Mouse (Mus musculus): ENCODE measurements at regions not wholly inside any gene's neighbourhood (a gene's known extent, or its start where the extent isn't known, plus 50 kb on each side); places are given as distances from the start of the nearest gene placed in this dataset.

GRCm38 (mm10) chr3:120472687-120473644 lies 688.7 kb upstream of the Ptbp2 start:
- H3K9me3 ChIP-seq (replicated peaks; ENCODE audit: control insufficient read depth, low read length): no peaks in the 10 kb centered on the region
- H3K9ac ChIP-seq (ENCODE audit: low read length): no peak overlapping the region
- peak; percentile 69 for ATAC-seq (ENCODE audit: insufficient read depth, low FRiP score)
- WGBS: 39% methylated on average over 13 of the region's 13 CpGs
- H3K4me1 ChIP-seq (ENCODE audit: control insufficient read depth, insufficient read depth, low read length): 0 out of 2 replicates have a peak, but pooled peaks cover 4% of the 10 kb centered on the region
- H3K4me3 ChIP-seq (replicated peaks; ENCODE audit: low read length): no peak overlapping the region
- H3K27ac ChIP-seq (ENCODE audit: low read length): no peak overlapping the region
- H3K27me3 ChIP-seq (ENCODE audit: control insufficient read depth, insufficient read depth, low read length): no peaks in the 10 kb centered on the region
- H3K36me3 ChIP-seq (ENCODE audit: control insufficient read depth, insufficient read depth, low read length): no peaks in the 10 kb centered on the region
- no peak overlapping the region for H3K4me2 ChIP-seq (ENCODE audit: low read depth, low read length)

- H3K9me3 ChIP-seq (replicated peaks; ENCODE audit: control insufficient read depth, low read length): no peaks in the 10 kb centered on the region
- H3K9ac ChIP-seq (ENCODE audit: low read length): no peak overlapping the region
- ATAC-seq (ENCODE audit: insufficient read depth, low FRiP score): no peak
- 0 out of 2 replicates have a peak, but pooled peaks cover 4% of the 10 kb centered on the region for H3K4me1 ChIP-seq (ENCODE audit: control insufficient read depth, insufficient read depth, low read length)
- no peaks in the 10 kb centered on the region for H3K27me3 ChIP-seq (ENCODE audit: control insufficient read depth, insufficient read depth, low read length)
- no peak overlapping the region for H3K4me2 ChIP-seq (ENCODE audit: low read depth, low read length)
- WGBS: 62% methylated on average over 2 of the region's 2 CpGs
- no peak overlapping the region for H3K27ac ChIP-seq (ENCODE audit: low read length)
- H3K4me3 ChIP-seq (replicated peaks; ENCODE audit: low read length): no peak overlapping the region
- no peaks in the 10 kb centered on the region for H3K36me3 ChIP-seq (ENCODE audit: control insufficient read depth, insufficient read depth, low read length)
These were observed 687.7 kb upstream of the Ptbp2 start for GRCm38 (mm10) chr3:120471878-120472444.

- Histone ChIP-seq H3K4me2 (ENCODE audit: low read depth, low read length) (no peak overlapping the region), H3K36me3 (ENCODE audit: control insufficient read depth, insufficient read depth, low read length) (no peaks in the 10 kb centered on the region), H3K4me3 (replicated peaks; ENCODE audit: low read length) (no peak overlapping the region), H3K27me3 (ENCODE audit: control insufficient read depth, insufficient read depth, low read length) (no peaks in the 10 kb centered on the region), H3K4me1 (ENCODE audit: control insufficient read depth, insufficient read depth, low read length) (0 out of 2 replicates have a peak, but pooled peaks cover 4% of the 10 kb centered on the region), H3K27ac (ENCODE audit: low read length) (no peak overlapping the region), H3K9ac (ENCODE audit: low read length) (no peak overlapping the region), H3K9me3 (replicated peaks; ENCODE audit: control insufficient read depth, low read length) (no peaks in the 10 kb centered on the region)
- WGBS: 59% methylated on average over 2 of the region's 2 CpGs
- ATAC-seq (ENCODE audit: insufficient read depth, low FRiP score): no peak
These were observed 684.6 kb upstream of the Ptbp2 start for GRCm38 (mm10) chr3:120468887-120469286.

- no peaks in the 10 kb centered on the region for H3K4me1 ChIP-seq (ENCODE audit: control insufficient read depth, insufficient read depth, low read length)
- no peaks in the 10 kb centered on the region for H3K9me3 ChIP-seq (replicated peaks; ENCODE audit: control insufficient read depth, low read length)
- ATAC-seq (ENCODE audit: insufficient read depth, low FRiP score): no peak
- no peak overlapping the region for H3K9ac ChIP-seq (ENCODE audit: low read length)
- no peaks in the 10 kb centered on the region for H3K27me3 ChIP-seq (ENCODE audit: control insufficient read depth, insufficient read depth, low read length)
- H3K27ac ChIP-seq (ENCODE audit: low read length): no peak overlapping the region
- no peak overlapping the region for H3K4me3 ChIP-seq (replicated peaks; ENCODE audit: low read length)
- H3K36me3 ChIP-seq (ENCODE audit: control insufficient read depth, insufficient read depth, low read length): no peaks in the 10 kb centered on the region
- H3K4me2 ChIP-seq (ENCODE audit: low read depth, low read length): no peak overlapping the region
These were observed 676.5 kb upstream of the Ptbp2 start for GRCm38 (mm10) chr3:120460717-120461116.

GRCm38 (mm10) chr3:120457912-120458311 lies 673.6 kb upstream of the Ptbp2 start:
- Histone ChIP-seq H3K9me3 (replicated peaks; ENCODE audit: control insufficient read depth, low read length) (no peaks in the 10 kb centered on the region), H3K4me2 (ENCODE audit: low read depth, low read length) (no peak overlapping the region), H3K36me3 (ENCODE audit: control insufficient read depth, insufficient read depth, low read length) (no peaks in the 10 kb centered on the region), H3K4me1 (ENCODE audit: control insufficient read depth, insufficient read depth, low read length) (no peaks in the 10 kb centered on the region), H3K27me3 (ENCODE audit: control insufficient read depth, insufficient read depth, low read length) (no peaks in the 10 kb centered on the region), H3K9ac (ENCODE audit: low read length) (no peak overlapping the region), H3K4me3 (replicated peaks; ENCODE audit: low read length) (no peak overlapping the region), H3K27ac (ENCODE audit: low read length) (no peak overlapping the region)
- no peak for ATAC-seq (ENCODE audit: insufficient read depth, low FRiP score)
- WGBS: 67% methylated on average over 7 of the region's 7 CpGs

- Histone ChIP-seq H3K9me3 (replicated peaks; ENCODE audit: control insufficient read depth, low read length) (no peaks in the 10 kb centered on the region), H3K27ac (ENCODE audit: low read length) (no peak overlapping the region), H3K4me2 (ENCODE audit: low read depth, low read length) (no peak overlapping the region), H3K4me1 (ENCODE audit: control insufficient read depth, insufficient read depth, low read length) (no peaks in the 10 kb centered on the region), H3K27me3 (ENCODE audit: control insufficient read depth, insufficient read depth, low read length) (no peaks in the 10 kb centered on the region), H3K36me3 (ENCODE audit: control insufficient read depth, insufficient read depth, low read length) (no peaks in the 10 kb centered on the region), H3K9ac (ENCODE audit: low read length) (no peak overlapping the region), H3K4me3 (replicated peaks; ENCODE audit: low read length) (no peak overlapping the region)
- no peak for ATAC-seq (ENCODE audit: insufficient read depth, low FRiP score)
- 78% methylated on average over 4 of the region's 4 CpGs for WGBS
These were observed 656.9 kb upstream of the Ptbp2 start for GRCm38 (mm10) chr3:120441127-120441526.

GRCm38 (mm10) chr3:120430285-120430684 lies 646.0 kb upstream of the Ptbp2 start:
- Histone ChIP-seq H3K9me3 (replicated peaks; ENCODE audit: control insufficient read depth, low read length) (no peaks in the 10 kb centered on the region), H3K27ac (ENCODE audit: low read length) (no peak overlapping the region), H3K4me1 (ENCODE audit: control insufficient read depth, insufficient read depth, low read length) (no peaks in the 10 kb centered on the region), H3K4me3 (replicated peaks; ENCODE audit: low read length) (no peak overlapping the region), H3K9ac (ENCODE audit: low read length) (no peak overlapping the region), H3K4me2 (ENCODE audit: low read depth, low read length) (no peak overlapping the region), H3K27me3 (ENCODE audit: control insufficient read depth, insufficient read depth, low read length) (no peaks in the 10 kb centered on the region), H3K36me3 (ENCODE audit: control insufficient read depth, insufficient read depth, low read length) (no peaks in the 10 kb centered on the region)
- 51% methylated on average over 2 of the region's 2 CpGs for WGBS
- ATAC-seq (ENCODE audit: insufficient read depth, low FRiP score): no peak

GRCm38 (mm10) chr3:120416634-120417033 lies 632.4 kb upstream of the Ptbp2 start:
- ATAC-seq (ENCODE audit: insufficient read depth, low FRiP score): no peak
- Histone ChIP-seq H3K9ac (ENCODE audit: low read length) (no peak overlapping the region), H3K27ac (ENCODE audit: low read length) (no peak overlapping the region), H3K9me3 (replicated peaks; ENCODE audit: control insufficient read depth, low read length) (no peaks in the 10 kb centered on the region), H3K36me3 (ENCODE audit: control insufficient read depth, insufficient read depth, low read length) (no peaks in the 10 kb centered on the region), H3K4me3 (replicated peaks; ENCODE audit: low read length) (no peak overlapping the region), H3K4me2 (ENCODE audit: low read depth, low read length) (no peak overlapping the region), H3K27me3 (ENCODE audit: control insufficient read depth, insufficient read depth, low read length) (no peaks in the 10 kb centered on the region), H3K4me1 (ENCODE audit: control insufficient read depth, insufficient read depth, low read length) (no peaks in the 10 kb centered on the region)
- WGBS: 66% methylated on average over 3 of the region's 3 CpGs

- no peak overlapping the region for H3K4me2 ChIP-seq (ENCODE audit: low read depth, low read length)
- H3K4me3 ChIP-seq (replicated peaks; ENCODE audit: low read length): no peak overlapping the region
- 42% methylated on average over 6 of the region's 6 CpGs for WGBS
- no peak overlapping the region for H3K9ac ChIP-seq (ENCODE audit: low read length)
- no peaks in the 10 kb centered on the region for H3K9me3 ChIP-seq (replicated peaks; ENCODE audit: control insufficient read depth, low read length)
- no peaks in the 10 kb centered on the region for H3K4me1 ChIP-seq (ENCODE audit: control insufficient read depth, insufficient read depth, low read length)
- no peaks in the 10 kb centered on the region for H3K36me3 ChIP-seq (ENCODE audit: control insufficient read depth, insufficient read depth, low read length)
- no peak overlapping the region for H3K27ac ChIP-seq (ENCODE audit: low read length)
- H3K27me3 ChIP-seq (ENCODE audit: control insufficient read depth, insufficient read depth, low read length): no peaks in the 10 kb centered on the region
- ATAC-seq (ENCODE audit: insufficient read depth, low FRiP score): no peak
These were observed 591.5 kb upstream of the Ptbp2 start for GRCm38 (mm10) chr3:120375688-120376289.

Data from stomach, embryonic 16.5 days (tissue).